Mouse (Mus musculus): ENCODE data around the gene Atp8b4.
A peak's percentile ranks its signal among the peaks of the same experiment; 100 is the strongest.
"Not testable (repeated sequence)": the region's sequence is repeated elsewhere in the genome, so short reads cannot be mapped to it uniquely, and the experiment has no call there.

Gene Atp8b4

GRCm38 (mm10) chr2:126500521-126500920 lies at the start of gene Atp8b4:
TSS of gene Atp8b4 (minus strand) at chr2:126500674.
- DNase-seq = no peak

- DNase-seq = no peak
Observed at GRCm38 (mm10) chr2:126549681-126550080, 49.2 kb upstream of the Atp8b4 start.

- no peak for DNase-seq
Observed at GRCm38 (mm10) chr2:126546392-126546791, 45.9 kb upstream of the Atp8b4 start.

GRCm38 (mm10) chr2:126545297-126545696 lies 44.8 kb upstream of the Atp8b4 start:
- DNase-seq = no peak

GRCm38 (mm10) chr2:126542211-126542610 lies 41.7 kb upstream of the Atp8b4 start:
- DNase-seq = no peak

- DNase-seq = no peak
Observed at GRCm38 (mm10) chr2:126540390-126540925, 40.0 kb upstream of the Atp8b4 start.

GRCm38 (mm10) chr2:126537654-126538053 lies 37.2 kb upstream of the Atp8b4 start:
- no peak for DNase-seq

GRCm38 (mm10) chr2:126530581-126530980 lies 30.1 kb upstream of the Atp8b4 start:
- no peak for DNase-seq

GRCm38 (mm10) chr2:126527461-126527860 lies 27.0 kb upstream of the Atp8b4 start:
- no peak for DNase-seq

- no peak for DNase-seq
Observed at GRCm38 (mm10) chr2:126524271-126524670, 23.8 kb upstream of the Atp8b4 start.

- not testable (repeated sequence) for DNase-seq
Observed at GRCm38 (mm10) chr2:126523101-126523745, 22.7 kb upstream of the Atp8b4 start.

GRCm38 (mm10) chr2:126522056-126522455 lies 21.6 kb upstream of the Atp8b4 start:
- DNase-seq = no peak

- no peak for DNase-seq
Observed at GRCm38 (mm10) chr2:126521471-126521870, 21.0 kb upstream of the Atp8b4 start.

- DNase-seq = peak in 1 of 2 experiments; percentile 5
Observed at GRCm38 (mm10) chr2:126520828-126521227, 20.4 kb upstream of the Atp8b4 start.

GRCm38 (mm10) chr2:126519872-126520581 lies 19.6 kb upstream of the Atp8b4 start:
- DNase-seq = peak in 1 of 2 experiments; percentile 19

- DNase-seq = no peak
Observed at GRCm38 (mm10) chr2:126515069-126515826, 14.8 kb upstream of the Atp8b4 start.

GRCm38 (mm10) chr2:126508228-126508627 lies 7.8 kb upstream of the Atp8b4 start:
- no peak for DNase-seq

- no peak for DNase-seq
Observed at GRCm38 (mm10) chr2:126507477-126507876, 7.0 kb upstream of the Atp8b4 start.

GRCm38 (mm10) chr2:126505156-126505555 lies 4.7 kb upstream of the Atp8b4 start:
- no peak for DNase-seq

GRCm38 (mm10) chr2:126499730-126500129 lies 744 bp downstream of the Atp8b4 start:
- no peak for DNase-seq

- DNase-seq = no peak
Observed at GRCm38 (mm10) chr2:126498761-126499452, 1.6 kb downstream of the Atp8b4 start.

- DNase-seq = no peak
Observed at GRCm38 (mm10) chr2:126496838-126497237, 3.6 kb downstream of the Atp8b4 start.
